Mouse (Mus musculus) liver, adult 2 months (tissue): ENCODE results near the gene Fam3c.

Experiments
- CTCF ChIP-seq: fragments of 200-500 bp; IDR thresholded peaks from 2 replicates; pipeline ENCODE4 v1.5.1; 2011; ENCODE audit warnings: low read depth, low read length, control low read depth
- POLR2A ChIP-seq: fragments of 200-500 bp; IDR thresholded peaks from 2 replicates; pipeline ENCODE4 v1.6.1; 2011; ENCODE audit warnings: low read length, control low read depth; ENCODE audit not compliant: insufficient read depth; ENCODE audit errors: extremely low read depth

GRCm38 (mm10) chr6:22343706-22344105 lies 12.3 kb downstream of the Fam3c start:
- TF ChIP-seq POLR2A (no peak), CTCF (no peak)
